In genomic region chr13:104397814-104398213, GRCm38 (mm10) we compare ENCODE assay signal across 10 mouse cellular contexts.
DNase-seq lines count a peak whose midpoint lies in the region; ATAC-seq and TF ChIP-seq lines count a peak whose summit lies in the region.
"Had no signal": no experiment of that assay in that cellular context is flagged by ENCODE, and none has a peak within 500 bp of the region (broad histone marks: within the 10 kb centered on the region; RNA-seq: fewer than 3 reads in every experiment).

No protein-coding gene starts in this region.

- 37% methylated on average over 8 of the region's 8 CpGs for WGBS in hindbrain, postnatal 0 days
- WGBS in hindbrain, embryonic 16.5 days = 65% methylated on average over 8 of the region's 8 CpGs
- WGBS in midbrain, embryonic 16.5 days = 41% methylated on average over 8 of the region's 8 CpGs
- 63% methylated on average over 8 of the region's 8 CpGs for WGBS in midbrain, embryonic 10.5 days

- no peaks in the 10 kb centered on the region for H3K27me3 ChIP-seq in hindbrain, postnatal 0 days (ENCODE audit: insufficient read depth, low read length)
- no peaks in the 10 kb centered on the region for H3K27me3 ChIP-seq in hindbrain, embryonic 16.5 days (replicated peaks; ENCODE audit: control insufficient read depth, insufficient read depth, low read length)
- H3K27me3 ChIP-seq in midbrain, embryonic 16.5 days (ENCODE audit: control insufficient read depth, insufficient read depth, low read depth, low read length) = no peaks in the 10 kb centered on the region
- H3K27me3 ChIP-seq in midbrain, embryonic 10.5 days (ENCODE audit: low read depth, poor library complexity, severe bottlenecking) = no peaks in the 10 kb centered on the region
- H3K27me3 ChIP-seq: hindbrain, embryonic 12.5 days; liver, embryonic 13.5 days had no signal

- H3K27ac ChIP-seq in hindbrain, postnatal 0 days = no peak overlapping the region
- H3K27ac ChIP-seq in hindbrain, embryonic 16.5 days (ENCODE audit: low read depth, low read length) = no peak overlapping the region
- no peak overlapping the region for H3K27ac ChIP-seq in midbrain, embryonic 16.5 days (ENCODE audit: low read length)
- H3K27ac ChIP-seq in midbrain, embryonic 10.5 days (replicated peaks) = no peak overlapping the region
- H3K27ac ChIP-seq: hindbrain, embryonic 12.5 days; liver, embryonic 13.5 days had no signal

- H3K9me3 ChIP-seq in hindbrain, postnatal 0 days (ENCODE audit: low read length) = no peaks in the 10 kb centered on the region
- no peaks in the 10 kb centered on the region for H3K9me3 ChIP-seq in hindbrain, embryonic 16.5 days (ENCODE audit: control insufficient read depth, low read length)
- H3K9me3 ChIP-seq in midbrain, embryonic 16.5 days (replicated peaks; ENCODE audit: control insufficient read depth, low read length, poor library complexity, severe bottlenecking) = no peaks in the 10 kb centered on the region
- no peaks in the 10 kb centered on the region for H3K9me3 ChIP-seq in midbrain, embryonic 10.5 days (replicated peaks)
- H3K9me3 ChIP-seq: G1E; hindbrain, embryonic 12.5 days; liver, embryonic 13.5 days had no signal

- no peak overlapping the region for H3K9ac ChIP-seq in hindbrain, postnatal 0 days (replicated peaks; ENCODE audit: low read length)
- no peak overlapping the region for H3K9ac ChIP-seq in hindbrain, embryonic 16.5 days (ENCODE audit: low read depth, low read length)
- H3K9ac ChIP-seq in midbrain, embryonic 16.5 days (ENCODE audit: low read depth, low read length) = no peak overlapping the region
- H3K9ac ChIP-seq: hindbrain, embryonic 12.5 days; liver, embryonic 13.5 days had no signal

- no peak overlapping the region; the same call in 1 of the 2 replicates for H3K4me2 ChIP-seq in hindbrain, postnatal 0 days (ENCODE audit: low read depth, low read length)
- H3K4me2 ChIP-seq in hindbrain, embryonic 16.5 days (ENCODE audit: low read length) = no peak overlapping the region
- no peak overlapping the region for H3K4me2 ChIP-seq in midbrain, embryonic 16.5 days (ENCODE audit: low read length)
- H3K4me2 ChIP-seq: hindbrain, embryonic 12.5 days; liver, embryonic 13.5 days had no signal

- H3K4me1 ChIP-seq in hindbrain, postnatal 0 days (ENCODE audit: insufficient read depth, low read length) = no peaks in the 10 kb centered on the region
- no peaks in the 10 kb centered on the region for H3K4me1 ChIP-seq in hindbrain, embryonic 16.5 days (ENCODE audit: control insufficient read depth, insufficient read depth, low read depth, low read length)
- H3K4me1 ChIP-seq in midbrain, embryonic 16.5 days (ENCODE audit: control insufficient read depth, insufficient read depth, low read length) = no peaks in the 10 kb centered on the region
- H3K4me1 ChIP-seq in midbrain, embryonic 10.5 days = no peaks in the 10 kb centered on the region
- H3K4me1 ChIP-seq: hindbrain, embryonic 12.5 days; liver, embryonic 13.5 days had no signal

- no peak overlapping the region for H3K4me3 ChIP-seq in hindbrain, postnatal 0 days (ENCODE audit: low read length)
- no peak overlapping the region for H3K4me3 ChIP-seq in hindbrain, embryonic 16.5 days (ENCODE audit: low read length)
- no peak overlapping the region for H3K4me3 ChIP-seq in midbrain, embryonic 16.5 days (ENCODE audit: low read depth, low read length)
- H3K4me3 ChIP-seq in midbrain, embryonic 10.5 days = no peak overlapping the region
- H3K4me3 ChIP-seq: hindbrain, embryonic 12.5 days; liver, embryonic 13.5 days had no signal

- DNase-seq in hindbrain, postnatal 0 days (ENCODE audit: low spot score) = peak; percentile 39
- DNase-seq in midbrain, embryonic 10.5 days (ENCODE audit: low spot score) = no peak
- DNase-seq in brain, embryonic 14.5 days (ENCODE audit: low read depth) = peak; percentile 53
- DNase-seq in testis, postnatal 10 days (ENCODE audit: low spot score) = peak; percentile 41
- no peak for DNase-seq in retina, postnatal 1 day
- DNase-seq: liver, embryonic 13.5 days had no signal

- TF ChIP-seq CTCF in hindbrain, postnatal 0 days (IDR thresholded peaks at IDR 0.05; ENCODE audit: low read depth) = no peak
- TF ChIP-seq CTCF in brain, embryonic 14.5 days (IDR thresholded peaks at IDR 0.05; ENCODE audit: borderline replicate concordance, extremely low read depth, insufficient read depth, insufficient read length) = no peak

- ATAC-seq in hindbrain, postnatal 0 days = no peak
- no peak for ATAC-seq in hindbrain, embryonic 16.5 days
- 0 out of 2 replicates have a peak, but pooled peaks have one; percentile 39 for ATAC-seq in midbrain, embryonic 16.5 days

- H3K36me3 ChIP-seq in hindbrain, postnatal 0 days (ENCODE audit: insufficient read depth, low read length) = 0 out of 2 replicates have a peak, but pooled peaks cover 2% of the 10 kb centered on the region
- no peaks in the 10 kb centered on the region for H3K36me3 ChIP-seq in hindbrain, embryonic 16.5 days (ENCODE audit: control insufficient read depth, insufficient read depth, low read length)
- H3K36me3 ChIP-seq in midbrain, embryonic 16.5 days (ENCODE audit: control insufficient read depth, insufficient read depth, low read length) = no peaks in the 10 kb centered on the region; the same call in 1 of the 2 replicates
- peaks cover 3% of the 10 kb centered on the region for H3K36me3 ChIP-seq in midbrain, embryonic 10.5 days
- H3K36me3 ChIP-seq: G1E; hindbrain, embryonic 12.5 days; liver, embryonic 13.5 days had no signal

- no peak for TF ChIP-seq POLR2A in brain, embryonic 14.5 days (IDR thresholded peaks at IDR 0.05; ENCODE audit: borderline replicate concordance, extremely low read depth, insufficient read depth, insufficient read length, poor library complexity, severe bottlenecking)

Comparison
In these comparisons a context has a peak if more than half of its experiments do, and no peak if none do; other contexts are left out.
1. DNase-seq: peak in hindbrain, postnatal 0 days (single experiment), brain, embryonic 14.5 days (single experiment) and testis, postnatal 10 days (single experiment); none in midbrain, embryonic 10.5 days (single experiment) and retina, postnatal 1 day (single experiment).